Mouse (Mus musculus) urinary bladder, adult 2 months (tissue): Measurements from ENCODE around the gene Snrnp70. TPM values are rescaled to one million over a fixed set of nuclear protein-coding genes. Genes with fewer than 3 reads are reported as not detected.

Source experiments
- DNase-seq: peaks from one replicate; pipeline ENCODE4 v3.0.0; 2022; ENCODE audit warnings: low spot score
- polyA plus RNA-seq: library from polyadenylated mRNA; depleted of rRNA; stranded (reverse); fragments of >200 nt; gene quantifications from 2 replicates; pipeline ENCODE4 v1.2.3, GENCODE M21; 2012; rRNA removed

Gene Snrnp70
- polyA plus RNA-seq, 1 experiment, result 412 TPM

- DNase-seq, result no peak
These were observed 58.1 kb downstream of the Snrnp70 start for GRCm38 (mm10) chr7:45337469-45337868.

- no peak for DNase-seq
These were observed 59.2 kb downstream of the Snrnp70 start for GRCm38 (mm10) chr7:45336319-45336718.

DNA sequence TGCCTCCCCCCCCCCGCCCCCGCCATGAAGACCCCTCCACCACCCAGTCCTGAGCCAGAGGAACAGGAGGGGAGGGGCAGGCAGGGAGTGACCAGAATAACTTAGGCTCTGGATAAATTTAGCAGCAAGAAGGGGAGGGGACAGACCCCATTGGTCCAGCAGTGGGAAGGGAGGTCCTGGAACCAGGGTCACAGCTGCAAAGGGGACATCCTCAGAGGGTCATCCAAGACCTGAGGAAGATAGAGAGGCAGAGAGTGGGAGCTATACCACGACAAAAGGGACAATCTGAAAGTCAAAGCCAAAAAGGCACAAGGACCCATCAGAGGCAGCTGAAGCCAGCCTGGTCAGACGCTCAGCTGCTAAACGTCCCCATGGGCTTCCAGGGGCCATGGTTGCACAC lies 60.5 kb downstream of the Snrnp70 start, which contains the start of gene Hrc:
Hrc (plus strand) TSS at position 235 of the 400 bp plus-strand sequence.
- DNase-seq, result no peak

GRCm38 (mm10) chr7:45334605-45335004 lies 60.9 kb downstream of the Snrnp70 start:
- DNase-seq, result no peak

- DNase-seq, result peak; percentile 85
These were observed 62.0 kb downstream of the Snrnp70 start, which contains the start of gene Trpm4 for GRCm38 (mm10) chr7:45333431-45333982. Trpm4 (minus strand) TSS chr7:45333780.

DNA sequence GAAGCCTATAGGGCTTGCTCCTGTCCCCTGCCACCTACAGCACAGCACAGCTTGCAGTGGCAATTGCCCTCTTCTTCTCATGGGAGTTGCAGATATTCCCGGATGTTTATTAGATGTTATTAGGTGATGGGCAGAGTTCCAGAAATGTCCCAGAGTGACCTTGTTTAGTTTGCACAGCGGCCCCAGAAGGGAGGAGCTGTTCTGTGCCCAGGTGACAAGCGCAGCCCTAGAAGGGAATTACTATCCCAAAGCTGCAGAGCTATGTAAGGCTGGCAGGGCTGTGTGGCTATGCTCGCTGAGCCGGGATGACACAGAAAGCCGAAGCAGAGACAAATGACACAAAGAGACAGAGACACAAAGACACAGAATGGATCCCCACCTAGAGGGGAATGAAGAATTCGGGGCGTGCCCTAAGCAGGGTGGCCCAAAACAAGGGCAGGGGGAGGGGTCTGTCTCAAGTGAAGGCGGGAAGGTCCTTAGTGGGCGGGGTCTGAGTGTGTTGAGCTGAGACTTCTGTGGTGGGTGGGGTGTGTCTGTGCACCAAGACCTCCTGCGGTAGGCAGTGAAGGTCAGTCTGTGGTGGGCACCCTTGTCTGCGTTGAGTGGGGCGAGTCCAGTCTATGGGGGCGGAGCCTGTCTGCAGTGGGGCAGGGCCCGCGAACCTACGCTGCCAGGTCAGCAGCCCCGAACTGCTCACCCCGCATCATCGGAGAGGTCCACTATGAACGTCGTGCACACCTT lies 62.7 kb downstream of the Snrnp70 start:
- DNase-seq, result no peak

GRCm38 (mm10) chr7:45331502-45331901 lies 64.0 kb downstream of the Snrnp70 start:
- DNase-seq, result no peak

GRCm38 (mm10) chr7:45328841-45329475 lies 66.6 kb downstream of the Snrnp70 start:
- no peak for DNase-seq

Other genes starting within 250 kb of the Snrnp70 start
- 48.3 and 58.3 TPM in 2 replicates for gene Pih1d1, start 241.4 kb downstream of the Snrnp70 start, polyA plus RNA-seq
- gene Aldh16a1, start 241.2 kb downstream of the Snrnp70 start, polyA plus RNA-seq, result 27.7 and 30.9 TPM in 2 replicates
- 0.03 and 0.04 TPM in 2 replicates for gene Slc17a7, start 231.8 kb downstream of the Snrnp70 start, polyA plus RNA-seq
- 0.03 TPM in 1 of 2 replicates, not detected in the other for gene Gfy, start 216.2 kb downstream of the Snrnp70 start, polyA plus RNA-seq
- not detected in 2 replicates for gene Pth2, start 214.7 kb downstream of the Snrnp70 start, polyA plus RNA-seq
- 0.12 and 0.15 TPM in 2 replicates for gene Ccdc155, start 190.8 kb downstream of the Snrnp70 start, polyA plus RNA-seq
- 5.1 and 7.5 TPM in 2 replicates for gene Dkkl1, start 183.6 kb downstream of the Snrnp70 start, polyA plus RNA-seq
- gene Tead2, start 180.0 kb downstream of the Snrnp70 start, polyA plus RNA-seq, result 29.1 and 29.2 TPM in 2 replicates
- gene Cd37, start 156.6 kb downstream of the Snrnp70 start, polyA plus RNA-seq, result 12.3 and 15.1 TPM in 2 replicates
- gene Slc6a16, start 154.7 kb downstream of the Snrnp70 start, polyA plus RNA-seq, result not detected in 2 replicates
- gene Slc6a21, start 118.2 kb downstream of the Snrnp70 start, polyA plus RNA-seq, result not detected in 2 replicates
- gene Trpm4, start 62.0 kb downstream of the Snrnp70 start, polyA plus RNA-seq, result 33.6 and 39.8 TPM in 2 replicates
- 0.59 and 1.1 TPM in 2 replicates for gene Hrc, start 60.5 kb downstream of the Snrnp70 start, polyA plus RNA-seq
- gene Ppfia3, start 28.7 kb downstream of the Snrnp70 start, polyA plus RNA-seq, result 1.4 and 1.9 TPM in 2 replicates
- gene Lin7b, start 25.2 kb downstream of the Snrnp70 start, polyA plus RNA-seq, result 19.2 and 21.0 TPM in 2 replicates
- 0.03 and 0.07 TPM in 2 replicates for gene Kcna7, start 9.9 kb upstream of the Snrnp70 start, polyA plus RNA-seq
- gene Ntf5, start 18.0 kb upstream of the Snrnp70 start, polyA plus RNA-seq, result 2.9 and 4.2 TPM in 2 replicates
- gene Lhb, start 25.1 kb upstream of the Snrnp70 start, polyA plus RNA-seq, result 0.14 TPM in 1 of 2 replicates, not detected in the other
- 39.3 TPM in 2 replicates for gene Gys1, start 39.1 kb upstream of the Snrnp70 start, polyA plus RNA-seq
- gene Ruvbl2, start 42.4 kb upstream of the Snrnp70 start, polyA plus RNA-seq, result 35.8 and 41.4 TPM in 2 replicates
- gene Ftl1, start 64.1 kb upstream of the Snrnp70 start, polyA plus RNA-seq, result 1,966 and 2,293 TPM in 2 replicates
- gene Bax, start 71.2 kb upstream of the Snrnp70 start, polyA plus RNA-seq, result 78.4 and 113 TPM in 2 replicates
- gene Tulp2, start 86.1 kb upstream of the Snrnp70 start, polyA plus RNA-seq, result 0.43 and 0.56 TPM in 2 replicates
- 0.29 and 0.31 TPM in 2 replicates for gene Gm45808, start 91.1 kb upstream of the Snrnp70 start, polyA plus RNA-seq
- 5.7 and 7.7 TPM in 2 replicates for gene Dhdh, start 93.1 kb upstream of the Snrnp70 start, polyA plus RNA-seq
- gene Nucb1, start 114.7 kb upstream of the Snrnp70 start, polyA plus RNA-seq, result 225 and 264 TPM in 2 replicates
- gene Ppp1r15a, start 130.5 kb upstream of the Snrnp70 start, polyA plus RNA-seq, result 27.8 and 30.5 TPM in 2 replicates
- 11.7 and 14.3 TPM in 2 replicates for gene Plekha4, start 130.6 kb upstream of the Snrnp70 start, polyA plus RNA-seq
- gene Hsd17b14, start 159.2 kb upstream of the Snrnp70 start, polyA plus RNA-seq, result 23.3 and 24.5 TPM in 2 replicates
- gene Bcat2, start 174.4 kb upstream of the Snrnp70 start, polyA plus RNA-seq, result 48.1 and 58.5 TPM in 2 replicates
- gene Fgf21, start 219.7 kb upstream of the Snrnp70 start, polyA plus RNA-seq, result not detected in 2 replicates
- gene Fut1, start 221.5 kb upstream of the Snrnp70 start, polyA plus RNA-seq, result 0.04 TPM in 1 of 2 replicates, not detected in the other
- 0.23 and 0.27 TPM in 2 replicates for gene Izumo1, start 226.1 kb upstream of the Snrnp70 start, polyA plus RNA-seq
- 7.3 and 11.8 TPM in 2 replicates for gene Rasip1, start 231.7 kb upstream of the Snrnp70 start, polyA plus RNA-seq
- 8.4 and 11.3 TPM in 2 replicates for gene Mamstr, start 244.2 kb upstream of the Snrnp70 start, polyA plus RNA-seq